Mouse (Mus musculus) kidney, postnatal 25 days (tissue): ENCODE results near the gene Zfand6.

ENCODE experiments used
- DNase-seq, 2 experiments: peaks; one replicate each; pipeline ENCODE4 v3.0.0; 2021; ENCODE audit warnings: mixed read lengths in 2 of 2

Zfand6 gene

DNA sequence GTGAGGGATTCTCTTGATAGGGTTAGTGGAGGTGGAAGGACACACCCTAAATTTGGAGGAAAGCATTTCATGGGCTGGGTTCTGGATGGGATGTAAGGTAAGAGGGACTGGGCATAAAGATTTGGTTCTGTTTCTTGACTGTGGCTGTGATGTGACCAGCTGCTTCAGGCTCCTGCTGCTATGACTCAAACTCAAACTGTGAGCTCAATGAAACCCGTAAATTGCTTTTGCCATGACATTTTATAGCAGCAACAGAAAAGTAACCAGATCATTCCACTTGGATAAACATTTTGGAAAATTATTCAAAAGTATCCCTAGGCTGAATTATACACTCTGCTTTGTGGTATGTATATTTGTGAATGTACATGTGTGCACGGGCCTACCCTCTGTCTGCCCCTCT, 99.1 kb downstream of the Zfand6 start:
- DNase-seq: no peak

DNA sequence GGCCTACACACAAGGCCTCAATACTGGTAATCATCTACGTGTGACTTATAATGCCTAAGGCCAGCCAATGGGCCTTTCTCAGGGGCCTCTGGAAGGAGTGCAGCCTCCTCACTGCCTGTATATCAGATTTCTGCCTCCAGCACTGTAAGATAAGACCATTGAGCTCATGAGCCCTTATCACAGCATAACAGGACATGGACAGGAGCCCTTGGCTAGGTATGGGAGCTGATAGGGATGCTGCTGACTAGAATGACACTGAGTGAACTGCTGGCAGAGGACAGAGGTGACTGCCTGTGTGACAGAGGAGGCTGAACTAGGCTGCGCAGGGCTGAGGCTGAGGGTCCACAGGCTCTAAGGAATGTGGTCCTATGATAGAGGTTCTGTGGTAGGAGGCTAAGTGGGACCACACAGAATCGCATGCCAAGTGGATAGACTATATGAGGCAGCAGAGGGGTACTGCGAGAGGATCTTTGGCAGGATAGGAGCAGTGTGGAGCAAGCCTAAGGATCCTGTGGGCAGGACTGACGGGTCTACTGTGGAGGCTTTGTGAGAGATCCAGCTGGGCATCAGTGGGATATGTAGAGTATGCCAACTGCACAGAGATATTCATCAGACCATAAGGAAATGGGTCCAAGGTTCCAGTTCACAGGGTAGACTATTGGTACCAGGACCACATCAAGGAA, 102.5 kb downstream of the Zfand6 start:
- DNase-seq: no peak

- DNase-seq: no peak
Measured at GRCm38 (mm10) chr7:84586360-84587100, 103.2 kb downstream of the Zfand6 start.

GRCm38 (mm10) chr7:84585086-84585485, 104.7 kb downstream of the Zfand6 start:
- no peak for DNase-seq

DNA sequence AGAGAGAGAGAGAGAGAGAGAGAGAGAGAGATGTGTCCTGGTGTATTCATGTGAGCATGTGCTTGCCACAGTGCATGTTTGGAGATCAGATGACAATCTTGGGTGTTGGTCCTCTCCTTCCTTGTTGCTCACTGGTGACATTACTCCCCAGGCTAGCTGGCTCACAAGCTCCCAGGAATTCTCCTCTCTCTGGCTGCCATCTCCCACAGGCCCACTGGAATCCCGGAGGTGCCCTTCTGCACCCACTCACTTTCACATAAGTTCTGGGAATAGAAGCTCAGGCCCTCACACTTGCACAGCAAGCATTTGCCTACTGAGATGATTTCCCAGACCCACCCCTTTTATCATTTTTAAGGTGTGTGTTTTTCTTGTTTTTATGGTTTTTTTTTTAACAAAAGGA, 110.0 kb downstream of the Zfand6 start:
- no peak for DNase-seq

GRCm38 (mm10) chr7:84578841-84579240, 110.9 kb downstream of the Zfand6 start:
- no peak for DNase-seq

DNA sequence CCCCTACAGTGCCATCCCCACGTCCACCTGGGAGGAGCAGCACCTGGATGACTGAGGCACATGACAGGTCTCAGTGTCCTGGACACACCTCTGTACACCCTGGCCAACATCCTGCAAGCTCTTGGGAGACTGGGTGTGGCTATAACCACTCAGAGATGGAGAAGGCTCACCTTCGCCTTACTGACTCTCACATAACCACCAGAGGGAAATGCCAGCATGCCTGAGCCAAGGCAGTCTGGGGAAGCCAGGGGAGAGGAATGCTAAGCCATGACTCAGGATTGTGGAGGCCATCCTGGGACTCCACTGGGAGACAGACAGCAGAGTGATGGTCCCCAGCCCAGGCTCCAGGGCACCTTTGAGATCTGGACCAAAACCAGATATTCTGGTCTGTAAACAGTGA, 112.7 kb downstream of the Zfand6 start:
- DNase-seq: no peak

- DNase-seq: no peak
Measured at GRCm38 (mm10) chr7:84566200-84566599, 123.6 kb downstream of the Zfand6 start.

DNA sequence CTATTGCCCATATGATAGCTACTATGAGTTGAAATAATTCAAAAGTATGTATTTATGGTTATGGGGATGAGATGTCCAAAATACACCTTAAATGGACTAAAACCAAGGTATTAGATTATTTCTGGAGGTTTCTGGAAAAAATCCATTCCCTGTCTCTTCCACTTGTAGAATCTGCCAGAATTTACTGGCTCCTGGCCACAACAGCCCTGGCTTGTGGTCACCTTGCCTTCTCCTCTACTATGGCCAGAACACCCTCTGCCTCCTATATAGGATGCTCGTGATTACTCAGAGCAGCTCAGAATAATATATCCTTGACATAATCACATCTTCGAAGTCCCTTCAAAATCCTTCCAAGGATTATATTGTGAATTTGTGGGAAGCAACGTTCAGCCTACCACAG, 125.5 kb downstream of the Zfand6 start:
- DNase-seq: no peak
